Mouse (Mus musculus) heart, embryonic 15.5 days (tissue): ENCODE results near the gene Ifi27l2b. TPM values are rescaled to one million over a fixed set of nuclear protein-coding genes. Genes with fewer than 3 reads are reported as not detected.
"Not testable (repeated sequence)": the region's sequence is repeated elsewhere in the genome, so short reads cannot be mapped to it uniquely, and the experiment has no call there.

ENCODE experiments used
- ATAC-seq: fragments of 200-750 bp; cut with Nextera tagmentation; replicated peaks from 2 replicates; pipeline ENCODE4 v1.8.0; 2017; ENCODE audit warnings: low read depth, moderate TSS enrichment; ENCODE audit not compliant: insufficient number of reproducible peaks, insufficient read depth, low FRiP score
- H3K27ac ChIP-seq: fragments of 300-500 bp; sonication (generic); 2 replicates; pipeline ENCODE4 v1.5.1; 2015; ENCODE audit warnings: mild to moderate bottlenecking, inconsistent platforms
- H3K27me3 ChIP-seq: fragments of 300-500 bp; sonication (generic); 2 replicates; pipeline ENCODE4 v1.6.1; 2015; ENCODE audit warnings: inconsistent platforms
- H3K36me3 ChIP-seq: fragments of 300-500 bp; sonication (generic); 2 replicates; pipeline ENCODE4 v1.6.1; 2015; ENCODE audit warnings: mild to moderate bottlenecking, inconsistent platforms
- H3K4me1 ChIP-seq: fragments of 300-500 bp; sonication (generic); replicated peaks from 2 replicates; pipeline ENCODE4 v1.6.1; 2015; ENCODE audit warnings: inconsistent platforms
- H3K4me2 ChIP-seq: fragments of 300-500 bp; sonication (generic); 2 replicates; pipeline ENCODE4 v1.6.1; 2015; ENCODE audit warnings: inconsistent platforms, mild to moderate bottlenecking, moderate library complexity
- H3K4me3 ChIP-seq: fragments of 300-500 bp; sonication (generic); 2 replicates; pipeline ENCODE4 v1.5.1; 2015; ENCODE audit warnings: mild to moderate bottlenecking, inconsistent platforms
- H3K9ac ChIP-seq: fragments of 300-500 bp; sonication (generic); 2 replicates; pipeline ENCODE4 v1.6.1; 2015; ENCODE audit warnings: mild to moderate bottlenecking, inconsistent platforms
- H3K9me3 ChIP-seq: fragments of 300-500 bp; sonication (generic); replicated peaks from 2 replicates; pipeline ENCODE4 v1.6.1; 2016; ENCODE audit warnings: inconsistent platforms
- whole genome bisulfite sequencing: fragments of 180-500 bp; shearing (Covaris S2); methylation state at CpG from one replicate; pipeline ENCODE4 v1.1.7; 2015; ENCODE audit warnings: mixed read lengths; 5-methylcytosine and 5-hydroxymethylcytosine counted together
- polyA plus RNA-seq: library from polyadenylated mRNA; unstranded; fragments of >200 nt; fragmentation: Nextera tagmentation; extraction: Ambion mirVana; gene quantifications from 2 replicates; pipeline ENCODE4 v1.2.1, GENCODE M21; 2015

The Ifi27l2b gene
- polyA plus RNA-seq: 0.19 and 0.29 TPM in 2 replicates

DNA sequence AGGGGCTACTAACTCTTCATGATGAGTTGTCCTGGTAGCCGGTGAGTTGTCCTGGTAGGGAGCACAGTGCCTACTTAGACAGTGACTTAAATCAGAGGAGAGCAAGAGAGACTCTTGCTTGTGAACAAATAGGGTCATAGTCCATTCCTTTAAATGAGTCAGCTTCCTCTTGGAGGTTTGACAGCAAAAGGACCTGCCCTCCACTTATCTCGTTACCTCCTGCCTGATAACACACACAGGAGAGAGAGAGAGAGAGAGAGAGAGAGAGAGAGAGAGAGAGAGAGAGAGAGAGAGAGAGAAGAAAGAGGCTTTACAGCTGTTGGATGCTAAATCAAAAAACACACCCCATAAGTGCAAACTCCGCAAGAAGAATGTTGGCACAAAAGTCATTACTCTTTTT, at the start of gene Ifi27l2b:
Ifi27l2b (minus strand) TSS at position 84 of the 400 bp plus-strand sequence.
- ATAC-seq: no peak
- Histone ChIP-seq H3K9me3 (no peaks in the 10 kb centered on the region), H3K4me3 (no peak within 1 kb of the TSS), H3K9ac (no peak within 1 kb of the TSS), H3K27me3 (no peaks in the 10 kb centered on the region), H3K27ac (no peak within 1 kb of the TSS), H3K4me2 (no peak within 1 kb of the TSS), H3K36me3 (no peaks in the 10 kb centered on the region), H3K4me1 (no peaks in the 10 kb centered on the region)
- WGBS: 44% methylated on average over 3 of the region's 3 CpGs

DNA sequence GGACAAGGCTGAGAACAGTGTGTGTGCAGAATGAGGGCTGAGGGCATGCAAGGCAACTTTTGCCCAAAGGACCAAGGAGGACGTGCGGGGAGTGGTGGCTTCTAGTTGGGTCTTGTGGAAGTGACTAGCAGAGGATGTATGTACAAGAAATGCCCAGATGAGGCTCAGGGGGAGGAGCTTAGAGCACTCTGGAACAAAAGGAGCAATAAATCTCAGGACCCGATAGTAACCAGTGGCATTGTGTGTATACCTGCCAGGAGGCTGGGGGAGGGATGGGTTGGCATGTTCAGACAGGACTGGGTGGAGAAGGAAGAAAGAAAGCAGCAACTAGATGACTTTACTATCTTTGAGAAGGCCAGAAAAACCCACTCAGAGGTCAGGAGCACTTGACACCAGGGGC, 47.4 kb upstream of the Ifi27l2b start:
- no peak overlapping the region for H3K27ac ChIP-seq
- H3K36me3 ChIP-seq: no peaks in the 10 kb centered on the region
- no peaks in the 10 kb centered on the region for H3K4me1 ChIP-seq
- no peak overlapping the region for H3K4me3 ChIP-seq
- H3K9ac ChIP-seq: no peak overlapping the region
- no peak overlapping the region for H3K4me2 ChIP-seq
- no peaks in the 10 kb centered on the region for H3K9me3 ChIP-seq
- WGBS: 75% methylated on average over 3 of the region's 3 CpGs
- no peak for ATAC-seq
- H3K27me3 ChIP-seq: no peaks in the 10 kb centered on the region

DNA sequence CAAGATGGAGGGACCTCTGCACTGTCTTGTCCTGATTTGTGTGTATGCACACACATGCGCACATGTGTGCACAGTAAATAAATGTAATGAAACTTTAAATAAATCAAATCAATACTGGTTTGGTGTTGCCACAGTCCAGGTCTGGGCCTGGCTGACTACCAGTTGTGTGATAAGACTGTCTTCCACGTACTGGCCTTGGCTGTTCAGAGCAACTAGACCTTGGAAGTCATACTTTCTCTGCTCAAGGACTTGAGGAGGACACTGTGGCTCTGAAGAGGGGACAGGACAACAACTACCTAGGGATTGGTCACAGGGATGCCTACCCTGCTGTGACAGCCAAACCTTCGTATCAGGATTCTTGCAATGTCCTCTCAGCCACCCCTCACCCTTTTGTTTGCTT, 46.3 kb upstream of the Ifi27l2b start:
- no peaks in the 10 kb centered on the region for H3K27me3 ChIP-seq
- 63% methylated on average over 3 of the region's 3 CpGs for WGBS
- H3K4me3 ChIP-seq: no peak overlapping the region
- H3K27ac ChIP-seq: no peak overlapping the region
- H3K4me2 ChIP-seq: no peak overlapping the region
- H3K9ac ChIP-seq: no peak overlapping the region
- H3K9me3 ChIP-seq: no peaks in the 10 kb centered on the region
- no peaks in the 10 kb centered on the region for H3K36me3 ChIP-seq
- no peak for ATAC-seq
- H3K4me1 ChIP-seq: no peaks in the 10 kb centered on the region

DNA sequence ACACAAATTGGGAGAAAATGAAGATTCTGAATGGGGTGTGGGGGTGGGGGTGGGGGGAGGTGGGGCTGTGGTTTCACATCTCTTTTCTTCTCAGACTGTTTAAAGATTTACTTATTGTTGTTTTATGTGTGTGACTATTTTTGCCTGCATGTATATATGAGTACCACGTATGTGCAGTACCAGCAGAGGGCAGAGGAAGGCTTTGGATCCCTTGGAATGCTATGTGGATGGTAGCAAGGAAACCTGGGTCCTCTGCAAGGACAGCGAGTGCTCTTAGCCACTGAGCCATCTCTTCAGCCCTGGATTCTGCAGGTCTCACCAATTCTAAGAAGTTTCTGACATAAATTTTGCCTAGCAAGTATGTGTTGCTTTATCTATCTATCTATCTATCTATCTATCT, 42.2 kb upstream of the Ifi27l2b start:
- no peak overlapping the region for H3K27ac ChIP-seq
- H3K4me3 ChIP-seq: no peak overlapping the region
- H3K36me3 ChIP-seq: no peaks in the 10 kb centered on the region
- peaks cover 4% of the 10 kb centered on the region; the same call in 1 of the 2 replicates for H3K27me3 ChIP-seq
- 86% methylated on average over 2 of the region's 2 CpGs for whole genome bisulfite sequencing
- H3K9me3 ChIP-seq: no peaks in the 10 kb centered on the region
- H3K4me2 ChIP-seq: no peak overlapping the region
- ATAC-seq: no peak
- H3K4me1 ChIP-seq: no peaks in the 10 kb centered on the region
- no peak overlapping the region for H3K9ac ChIP-seq

DNA sequence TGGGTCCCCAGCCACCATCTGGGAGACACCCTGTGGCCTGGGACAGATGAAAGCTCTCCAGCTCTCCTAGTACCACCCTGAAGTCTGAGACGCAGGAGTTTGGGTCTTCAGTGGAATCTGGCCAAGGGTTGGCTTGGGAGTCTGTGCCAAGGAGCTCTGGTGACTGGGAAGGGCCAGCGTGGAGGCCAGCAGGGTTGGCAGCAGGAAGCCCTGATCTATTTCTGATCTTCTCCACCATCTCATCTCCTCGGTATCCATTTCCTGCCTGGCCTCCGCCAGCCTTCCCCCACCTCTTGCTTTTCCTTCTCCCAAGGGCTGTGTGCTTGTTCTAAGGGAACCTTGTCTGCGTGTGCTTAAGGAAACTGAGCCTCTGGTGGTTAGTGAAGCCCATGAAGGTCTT, 41.7 kb upstream of the Ifi27l2b start:
- H3K4me3 ChIP-seq: no peak overlapping the region
- 62% methylated on average over 5 of the region's 5 CpGs for WGBS
- no peak overlapping the region for H3K4me2 ChIP-seq
- no peaks in the 10 kb centered on the region for H3K36me3 ChIP-seq
- peaks cover 4% of the 10 kb centered on the region; the same call in 1 of the 2 replicates for H3K27me3 ChIP-seq
- no peak overlapping the region for H3K9ac ChIP-seq
- no peak for ATAC-seq
- no peaks in the 10 kb centered on the region for H3K4me1 ChIP-seq
- H3K27ac ChIP-seq: no peak overlapping the region
- no peaks in the 10 kb centered on the region for H3K9me3 ChIP-seq

DNA sequence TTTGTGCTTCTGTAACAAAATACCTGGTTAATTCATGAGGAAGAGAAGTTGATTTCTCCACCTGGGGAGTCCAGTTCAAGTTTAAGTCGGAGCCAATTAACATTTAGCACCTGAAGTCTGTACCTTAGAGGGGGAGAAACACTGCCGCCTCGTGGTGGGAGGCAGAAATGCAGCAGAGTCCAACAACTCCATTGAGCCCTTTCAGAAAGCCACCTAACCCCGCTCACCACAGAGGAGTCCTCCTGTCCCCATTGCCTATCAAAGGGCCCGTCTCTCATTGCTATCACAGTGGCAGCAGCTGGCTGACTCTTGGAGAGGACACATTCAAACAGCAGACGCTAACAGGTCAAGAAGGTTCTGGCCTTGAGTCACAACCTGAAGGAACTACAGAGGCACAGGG, 37.5 kb upstream of the Ifi27l2b start:
- Histone ChIP-seq H3K27ac (no peak overlapping the region), H3K27me3 (peaks cover 4% of the 10 kb centered on the region; the same call in 1 of the 2 replicates), H3K4me2 (no peak overlapping the region), H3K4me3 (no peak overlapping the region), H3K4me1 (no peaks in the 10 kb centered on the region), H3K9ac (no peak overlapping the region), H3K9me3 (no peaks in the 10 kb centered on the region), H3K36me3 (no peaks in the 10 kb centered on the region)
- ATAC-seq: no peak
- WGBS: 19% methylated on average over 6 of the region's 6 CpGs

DNA sequence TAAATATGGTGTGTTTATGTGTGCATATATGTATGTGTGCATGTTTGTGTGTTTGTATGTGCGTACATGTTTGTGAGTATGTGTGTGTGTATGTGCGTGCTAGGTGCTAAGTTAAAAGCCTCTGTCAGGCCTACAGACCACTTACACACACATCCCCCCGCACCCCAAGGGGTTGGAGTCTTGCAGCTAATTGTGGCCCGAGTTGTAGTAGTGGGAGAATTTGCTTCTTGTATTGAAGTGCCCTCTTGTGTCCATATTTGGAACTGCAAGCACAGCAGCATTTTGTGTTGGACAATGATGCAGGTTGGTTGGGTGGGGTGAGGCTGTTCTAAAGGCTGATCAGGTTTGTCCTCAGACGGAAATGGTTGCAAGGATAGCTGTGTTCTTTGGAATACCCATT, 35.7 kb upstream of the Ifi27l2b start:
- H3K9ac ChIP-seq: no peak overlapping the region
- WGBS: 29% methylated on average over 5 of the region's 5 CpGs
- no peak overlapping the region for H3K4me2 ChIP-seq
- H3K4me3 ChIP-seq: no peak overlapping the region
- no peak overlapping the region for H3K27ac ChIP-seq
- peaks cover 4% of the 10 kb centered on the region; the same call in 1 of the 2 replicates for H3K27me3 ChIP-seq
- no peak for ATAC-seq
- no peaks in the 10 kb centered on the region for H3K36me3 ChIP-seq
- no peaks in the 10 kb centered on the region for H3K4me1 ChIP-seq
- no peaks in the 10 kb centered on the region for H3K9me3 ChIP-seq

DNA sequence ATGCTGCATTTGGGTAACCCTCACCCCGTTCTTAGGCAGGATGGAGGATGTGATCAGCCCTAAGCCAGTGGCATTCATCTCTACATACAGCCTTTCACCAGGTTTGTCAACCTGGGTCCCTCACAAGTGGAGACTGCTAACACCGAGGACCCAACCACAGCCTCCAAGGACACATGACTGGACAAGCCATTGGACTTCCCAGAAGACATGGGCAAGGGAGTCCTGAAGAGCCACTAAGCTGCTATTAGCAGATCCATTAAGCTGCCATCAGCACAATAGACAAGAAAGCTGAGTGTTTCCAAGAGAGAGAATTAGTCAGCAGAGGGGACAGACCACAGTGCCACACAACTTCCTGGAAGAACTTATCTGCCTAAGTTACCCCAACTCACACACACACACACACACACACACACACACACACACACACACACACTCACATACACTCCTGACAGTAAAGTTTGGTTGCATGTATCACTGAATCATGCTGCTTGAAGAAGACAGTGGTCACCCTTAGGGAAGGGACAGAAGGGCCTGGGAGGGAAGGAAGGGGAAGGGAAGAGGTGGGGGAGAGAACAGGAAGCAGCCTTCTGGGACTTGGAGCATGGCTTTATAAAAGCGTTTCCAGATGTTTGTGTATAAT, 34.2 kb upstream of the Ifi27l2b start:
- no peaks in the 10 kb centered on the region for H3K27me3 ChIP-seq
- H3K4me2 ChIP-seq: no peak overlapping the region
- WGBS: 64% methylated on average over 3 of the region's 3 CpGs
- H3K36me3 ChIP-seq: no peaks in the 10 kb centered on the region
- H3K27ac ChIP-seq: no peak overlapping the region
- ATAC-seq: no peak
- H3K4me1 ChIP-seq: no peaks in the 10 kb centered on the region
- H3K9ac ChIP-seq: no peak overlapping the region
- H3K4me3 ChIP-seq: no peak overlapping the region
- no peaks in the 10 kb centered on the region for H3K9me3 ChIP-seq

DNA sequence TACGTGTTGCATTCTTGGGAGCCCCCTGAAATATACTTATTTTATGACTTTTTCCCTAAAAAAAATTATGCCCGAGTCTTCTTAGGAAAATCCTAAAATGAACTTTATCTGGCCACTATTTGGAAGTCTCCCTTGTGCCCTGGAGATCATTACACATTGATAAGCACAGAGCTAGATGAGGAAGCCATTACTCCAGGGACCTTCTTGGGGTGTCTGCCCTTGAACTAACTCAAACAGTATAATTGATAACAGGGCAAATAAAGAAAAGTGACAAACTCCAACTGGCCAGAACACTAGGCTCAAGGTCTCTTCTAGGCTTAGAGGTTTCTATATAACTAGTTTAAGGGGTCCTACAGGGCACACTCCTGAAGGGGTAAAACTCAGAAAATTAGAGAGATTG, 30.7 kb upstream of the Ifi27l2b start:
- H3K9ac ChIP-seq: no peak overlapping the region
- 60% methylated on average over 2 of the region's 2 CpGs for WGBS

DNA sequence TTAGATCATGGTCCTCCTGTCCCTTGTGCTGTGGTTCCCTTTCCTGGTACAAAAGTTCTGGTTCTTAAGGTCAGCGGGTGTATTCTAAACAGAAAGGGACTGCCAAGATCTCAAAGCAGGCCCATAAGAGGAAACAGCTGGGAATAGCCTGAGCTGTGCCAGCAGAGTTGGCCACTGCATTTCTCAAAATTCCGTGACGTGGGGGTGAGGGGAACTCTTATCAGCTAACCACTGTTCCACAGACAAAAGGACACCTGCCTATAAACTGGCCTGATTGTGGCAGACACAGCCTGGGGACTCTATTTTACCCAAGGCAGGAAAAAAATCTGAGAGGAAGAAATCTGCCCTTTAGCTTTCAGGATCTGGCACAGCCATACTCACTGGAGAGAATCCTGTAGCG, 30.3 kb upstream of the Ifi27l2b start:
- 32% methylated on average over 4 of the region's 4 CpGs for WGBS
- 0 out of 2 replicates have a peak, but pooled peaks have one; percentile 26 for ATAC-seq
- no peaks in the 10 kb centered on the region for H3K4me1 ChIP-seq
- H3K4me2 ChIP-seq: no peak overlapping the region
- H3K9me3 ChIP-seq: no peaks in the 10 kb centered on the region
- no peaks in the 10 kb centered on the region for H3K27me3 ChIP-seq
- H3K4me3 ChIP-seq: no peak overlapping the region
- H3K36me3 ChIP-seq: no peaks in the 10 kb centered on the region
- H3K27ac ChIP-seq: no peak overlapping the region
- no peak overlapping the region for H3K9ac ChIP-seq

More for the DNA sequence above, 30.7 kb upstream of the Ifi27l2b start:
- Histone ChIP-seq H3K27me3 (no peaks in the 10 kb centered on the region), H3K9me3 (no peaks in the 10 kb centered on the region), H3K4me2 (no peak overlapping the region), H3K4me3 (no peak overlapping the region), H3K4me1 (no peaks in the 10 kb centered on the region), H3K27ac (no peak overlapping the region), H3K36me3 (no peaks in the 10 kb centered on the region)
- no peak for ATAC-seq

DNA sequence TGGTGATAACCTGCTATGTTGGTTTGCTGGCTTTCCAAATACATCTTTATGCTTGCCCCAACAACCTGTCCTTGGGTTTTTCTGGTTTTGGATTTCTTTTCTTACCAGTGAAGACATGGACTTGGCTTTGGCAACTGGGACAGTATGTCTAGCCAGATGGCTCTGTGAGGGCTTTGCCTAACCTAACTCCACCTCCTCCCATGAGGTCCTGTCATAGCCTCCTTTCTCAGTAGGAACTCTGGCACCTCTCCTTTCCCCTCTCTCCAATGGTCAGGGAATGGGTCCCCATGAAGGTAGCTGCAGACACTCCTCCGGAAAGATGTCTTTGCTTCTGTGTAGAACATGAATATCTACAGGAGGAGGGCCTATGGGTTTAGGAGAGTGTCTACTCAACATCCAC, 29.7 kb upstream of the Ifi27l2b start:
- Histone ChIP-seq H3K9ac (no peak overlapping the region), H3K4me1 (no peaks in the 10 kb centered on the region), H3K9me3 (no peaks in the 10 kb centered on the region), H3K27me3 (no peaks in the 10 kb centered on the region), H3K27ac (no peak overlapping the region), H3K4me3 (no peak overlapping the region), H3K4me2 (no peak overlapping the region), H3K36me3 (no peaks in the 10 kb centered on the region)
- 71% methylated on average over 1 of the region's 1 CpGs for WGBS
- no peak for ATAC-seq

DNA sequence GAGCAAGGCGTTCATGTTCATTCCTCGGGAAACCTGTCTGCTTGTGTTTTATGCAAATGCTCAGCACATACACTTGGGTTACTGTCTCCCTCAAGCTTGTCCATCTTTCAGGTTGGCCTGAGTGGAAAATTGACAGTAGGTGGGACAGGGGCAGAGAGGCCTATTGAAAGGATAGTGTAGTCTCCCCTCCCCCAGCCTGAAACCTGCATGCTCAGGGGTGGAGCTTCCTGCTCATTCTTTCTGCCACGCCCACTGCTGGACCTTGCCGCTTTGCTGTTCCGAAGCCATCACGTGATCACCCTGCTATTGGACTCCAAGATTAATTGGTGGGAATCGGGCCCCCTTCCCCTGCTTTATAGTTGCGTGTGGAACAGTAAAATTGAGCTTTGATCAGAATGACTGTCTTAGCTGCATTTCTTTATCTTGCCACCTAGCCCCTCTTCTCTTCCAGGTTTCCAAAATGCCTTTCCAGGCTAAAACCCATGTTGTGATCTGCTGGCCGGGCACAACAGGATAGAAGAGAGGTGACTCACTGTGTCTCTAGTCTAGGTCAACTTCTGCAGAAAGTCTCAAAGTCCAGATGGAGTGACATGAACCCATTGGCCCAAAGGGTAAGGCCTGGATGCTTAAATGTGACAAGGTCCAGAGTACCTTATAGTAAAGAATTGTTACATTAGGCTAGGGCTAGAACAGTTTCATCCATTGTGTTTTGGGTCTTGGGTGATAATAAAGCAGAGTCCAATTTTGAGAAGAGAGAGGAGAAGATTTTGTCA, 27.4 kb upstream of the Ifi27l2b start:
- not testable (repeated sequence) for H3K27me3 ChIP-seq, H3K4me1 ChIP-seq, H3K9me3 ChIP-seq, H3K36me3 ChIP-seq, H3K4me3 ChIP-seq, H3K9ac ChIP-seq, H3K4me2 ChIP-seq, ATAC-seq, H3K27ac ChIP-seq
- WGBS: 58% methylated on average over 9 of the region's 9 CpGs
